Mouse (Mus musculus) heart, embryonic 12.5 days (tissue): ENCODE measurements around the gene Sgip1. TPM values are rescaled to one million over a fixed set of nuclear protein-coding genes. Genes with fewer than 3 reads are reported as not detected.
A peak's percentile ranks its signal among the peaks of the same experiment; 100 is the strongest.

Experiments used
- ATAC-seq: fragments of 200-750 bp; cut with Nextera tagmentation; 2 replicates; pipeline ENCODE4 v1.8.0; 2017; ENCODE audit warnings: moderate TSS enrichment, moderate library complexity; ENCODE audit not compliant: insufficient number of reproducible peaks, low FRiP score
- H3K27ac ChIP-seq: fragments of 300-500 bp; sonication (generic); 2 replicates; pipeline ENCODE4 v1.5.1; 2016; ENCODE audit warnings: mild to moderate bottlenecking, moderate library complexity; ENCODE audit not compliant: poor library complexity, severe bottlenecking
- H3K27me3 ChIP-seq: fragments of 300-500 bp; sonication (generic); replicated peaks from 2 replicates; pipeline ENCODE4 v1.6.1; 2016; ENCODE audit warnings: mild to moderate bottlenecking, moderate library complexity
- H3K36me3 ChIP-seq: fragments of 300-500 bp; sonication (generic); 2 replicates; pipeline ENCODE4 v1.6.1; 2016; ENCODE audit warnings: mild to moderate bottlenecking, moderate library complexity
- H3K4me1 ChIP-seq: fragments of 300-500 bp; sonication (generic); replicated peaks from 2 replicates; pipeline ENCODE4 v1.6.1; 2016; ENCODE audit warnings: mild to moderate bottlenecking
- H3K4me2 ChIP-seq: fragments of 300-500 bp; sonication (generic); 2 replicates; pipeline ENCODE4 v1.6.1; 2016; ENCODE audit warnings: mild to moderate bottlenecking, moderate library complexity
- H3K4me3 ChIP-seq: fragments of 300-500 bp; sonication (generic); 2 replicates; pipeline ENCODE4 v1.5.1; 2016; ENCODE audit warnings: mild to moderate bottlenecking
- H3K9ac ChIP-seq: fragments of 300-500 bp; sonication (generic); 2 replicates; pipeline ENCODE4 v1.6.1; 2016; ENCODE audit warnings: mild to moderate bottlenecking, moderate library complexity
- H3K9me3 ChIP-seq: fragments of 300-500 bp; sonication (generic); replicated peaks from 2 replicates; pipeline ENCODE4 v1.6.1; 2016; ENCODE audit warnings: mild to moderate bottlenecking, moderate library complexity
- WGBS: fragments of 180-500 bp; shearing (Covaris S2); methylation state at CpG from one replicate; pipeline ENCODE4 v1.1.7; 2016; 5-methylcytosine and 5-hydroxymethylcytosine counted together
- polyA plus RNA-seq: library from polyadenylated mRNA; unstranded; fragments of >200 nt; fragmentation: Nextera tagmentation; extraction: Ambion mirVana; gene quantifications from 2 replicates; pipeline ENCODE4 v1.2.1, GENCODE M21; 2016

Sgip1 gene
- polyA plus RNA-seq, 1 experiment from 2014 or later = 2.2 TPM

DNA sequence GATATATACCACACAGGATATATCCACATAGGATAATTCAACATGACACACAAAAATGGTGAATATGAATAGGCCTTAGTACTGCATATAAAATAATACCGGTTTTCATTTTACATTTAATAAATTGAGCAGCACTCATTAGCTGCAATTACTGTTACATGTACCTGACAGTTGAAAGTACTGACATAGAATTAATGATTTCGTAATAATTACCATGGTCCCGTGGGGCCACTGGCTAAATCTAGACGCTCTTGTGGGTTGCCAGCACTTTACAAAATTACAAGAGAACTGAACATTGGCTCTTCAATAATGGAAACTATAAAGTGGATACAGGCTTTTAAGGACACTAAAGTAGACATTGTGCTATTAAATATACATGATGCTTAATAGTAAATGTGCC is 263.6 kb downstream of the Sgip1 start:
- Histone ChIP-seq H3K27ac (no peak overlapping the region), H3K27me3 (no peaks in the 10 kb centered on the region), H3K9ac (no peak overlapping the region), H3K4me1 (peaks cover 10% of the 10 kb centered on the region; the same call in 1 of the 2 replicates), H3K4me3 (no peak overlapping the region), H3K9me3 (no peaks in the 10 kb centered on the region), H3K36me3 (no peaks in the 10 kb centered on the region), H3K4me2 (no peak overlapping the region)
- 84% methylated on average over 4 of the region's 4 CpGs for WGBS
- no peak for ATAC-seq

DNA sequence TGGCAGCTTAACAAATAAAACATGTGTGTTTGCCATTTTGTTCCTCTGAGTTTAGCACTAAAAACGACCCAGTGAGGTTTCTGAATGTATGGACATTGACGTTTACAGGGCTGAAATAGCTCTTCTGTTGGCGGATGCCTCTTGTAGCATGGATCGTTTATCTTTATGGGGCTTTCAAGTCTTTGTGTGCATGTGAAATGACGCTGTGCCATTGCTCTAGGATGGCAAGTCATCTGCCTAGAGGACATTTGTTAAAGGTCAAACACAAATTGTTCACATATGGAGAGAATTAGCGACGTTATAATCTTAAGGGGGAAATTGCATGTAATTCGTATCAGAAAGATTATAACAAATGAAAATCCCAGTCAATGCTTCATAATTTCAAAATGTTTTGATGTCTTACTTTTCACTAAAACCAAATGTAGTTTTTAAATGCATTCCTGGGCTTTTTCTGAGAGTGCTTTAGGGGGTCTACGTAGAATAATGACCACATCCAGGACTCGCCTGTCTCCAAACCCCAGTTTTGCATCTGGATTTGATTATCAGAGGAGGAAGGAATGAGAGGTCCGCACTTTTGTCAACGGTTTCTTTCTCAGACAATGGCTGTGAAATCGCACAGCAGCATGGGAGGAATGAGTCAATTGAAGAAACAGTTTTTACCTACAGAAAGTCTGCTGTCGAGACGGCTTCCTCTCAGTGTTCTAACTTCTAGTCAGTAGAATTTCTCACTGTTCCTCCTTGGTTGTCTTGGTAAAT is 264.3 kb downstream of the Sgip1 start:
- H3K27ac ChIP-seq = no peak overlapping the region
- 58% methylated on average over 15 of the region's 15 CpGs for WGBS
- ATAC-seq = no peak

DNA sequence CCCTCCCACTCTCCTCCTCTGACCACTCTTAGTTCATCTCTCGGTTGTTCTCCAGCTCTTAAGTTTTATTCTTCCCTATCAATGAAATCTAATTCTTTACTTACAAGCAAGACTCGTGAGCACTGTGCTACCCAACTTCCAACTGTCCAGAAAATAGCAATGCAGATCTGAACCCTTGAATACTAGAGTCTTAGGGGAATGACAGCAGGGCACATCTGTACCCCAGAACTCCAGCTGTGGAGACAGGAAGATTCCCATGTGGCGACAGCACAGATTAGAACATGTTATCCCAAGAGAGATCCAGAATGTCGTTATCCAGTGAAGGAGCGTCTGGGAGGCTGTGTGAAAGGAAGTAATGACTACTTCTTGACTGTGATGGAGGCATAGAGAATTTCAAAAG is 265.2 kb downstream of the Sgip1 start:
- Histone ChIP-seq H3K9ac (no peak overlapping the region), H3K4me1 (peaks cover 10% of the 10 kb centered on the region; the same call in 1 of the 2 replicates), H3K27ac (no peak overlapping the region), H3K27me3 (no peaks in the 10 kb centered on the region), H3K4me2 (no peak overlapping the region), H3K4me3 (no peak overlapping the region), H3K36me3 (no peaks in the 10 kb centered on the region), H3K9me3 (no peaks in the 10 kb centered on the region)
- 59% methylated on average over 5 of the region's 5 CpGs for WGBS
- no peak for ATAC-seq

More for the DNA sequence above, 264.3 kb downstream of the Sgip1 start:
- H3K4me1 ChIP-seq = peaks cover 10% of the 10 kb centered on the region; the same call in 1 of the 2 replicates
- H3K4me2 ChIP-seq = no peak overlapping the region
- H3K27me3 ChIP-seq = no peaks in the 10 kb centered on the region
- H3K9ac ChIP-seq = no peak overlapping the region
- no peak overlapping the region for H3K4me3 ChIP-seq
- no peaks in the 10 kb centered on the region for H3K36me3 ChIP-seq
- H3K9me3 ChIP-seq = no peaks in the 10 kb centered on the region

DNA sequence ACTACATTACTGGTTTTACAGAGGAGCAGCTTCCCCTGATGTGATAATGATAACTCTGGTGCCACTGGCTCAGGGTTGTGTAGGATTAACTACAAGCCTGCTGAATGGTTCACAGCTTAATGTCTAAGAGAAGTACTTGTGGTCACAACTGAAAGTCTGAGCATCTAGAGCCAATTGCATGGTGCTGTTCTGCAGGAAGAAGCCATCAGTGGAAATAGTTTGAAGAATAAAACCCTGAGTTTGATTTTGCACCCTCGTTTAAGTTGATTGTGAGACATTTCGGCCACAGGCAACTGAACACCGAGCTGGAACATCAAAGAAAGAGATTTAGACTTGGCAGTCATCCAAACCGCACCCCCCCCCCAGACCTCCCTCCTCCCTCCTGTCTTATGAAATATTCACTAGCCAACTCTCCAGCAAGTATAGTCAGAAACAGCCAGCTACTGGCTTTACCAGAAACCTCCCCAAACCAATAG is 265.9 kb downstream of the Sgip1 start:
- Histone ChIP-seq H3K27me3 (no peaks in the 10 kb centered on the region), H3K9ac (no peak overlapping the region), H3K4me3 (no peak overlapping the region), H3K9me3 (no peaks in the 10 kb centered on the region), H3K27ac (no peak overlapping the region), H3K4me2 (no peak overlapping the region; the same call in 1 of the 2 replicates), H3K36me3 (no peaks in the 10 kb centered on the region), H3K4me1 (peaks cover 14% of the 10 kb centered on the region)
- WGBS = 29% methylated on average over 4 of the region's 4 CpGs
- ATAC-seq = no peak

DNA sequence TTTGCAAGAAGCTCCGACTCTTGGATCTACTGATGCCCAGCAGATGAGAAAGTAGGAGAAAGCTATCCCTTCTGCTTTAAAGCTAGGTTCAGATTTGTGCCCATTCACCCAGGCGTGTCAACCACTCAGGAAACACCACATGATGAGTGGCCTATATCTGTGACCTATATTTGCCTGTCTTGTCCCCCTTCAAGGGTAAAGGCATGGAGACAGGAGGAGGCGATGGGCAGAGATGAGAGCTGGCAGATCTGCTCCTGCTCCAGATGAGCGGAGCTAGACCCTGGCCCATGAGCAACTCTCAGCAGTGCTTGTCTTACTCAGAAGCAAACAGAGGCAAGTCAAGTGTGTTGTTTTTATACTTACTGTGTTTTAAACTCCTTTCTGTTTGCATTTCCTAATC is 269.6 kb downstream of the Sgip1 start:
- no peaks in the 10 kb centered on the region for H3K27me3 ChIP-seq
- ATAC-seq = no peak
- no peaks in the 10 kb centered on the region for H3K36me3 ChIP-seq
- no peak overlapping the region for H3K27ac ChIP-seq
- peaks cover 19% of the 10 kb centered on the region for H3K4me1 ChIP-seq
- H3K9ac ChIP-seq = no peak overlapping the region
- no peak overlapping the region for H3K4me2 ChIP-seq
- no peak overlapping the region for H3K4me3 ChIP-seq
- 89% methylated on average over 4 of the region's 4 CpGs for WGBS
- H3K9me3 ChIP-seq = no peaks in the 10 kb centered on the region

DNA sequence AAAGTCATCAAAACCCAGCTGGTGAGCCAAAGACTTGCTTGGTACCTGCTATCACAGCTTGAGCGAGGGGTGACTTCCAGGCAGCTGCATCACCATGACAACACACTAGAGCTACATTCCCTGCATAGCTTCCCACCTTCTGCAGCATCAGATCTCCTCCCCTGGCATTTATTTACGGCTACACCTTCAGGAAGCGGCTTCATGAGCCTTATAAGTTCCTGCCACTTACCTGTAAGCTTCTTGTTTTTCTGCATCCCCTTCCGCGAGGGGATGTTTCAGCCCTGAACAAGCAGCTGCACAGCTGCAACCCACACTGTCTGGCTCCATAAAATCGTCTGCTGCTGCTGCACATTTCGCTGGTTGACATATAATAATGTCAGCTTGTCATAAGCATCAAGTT is 270.7 kb downstream of the Sgip1 start:
- peaks cover 14% of the 10 kb centered on the region for H3K4me1 ChIP-seq
- H3K9ac ChIP-seq = no peak overlapping the region
- H3K27me3 ChIP-seq = no peaks in the 10 kb centered on the region
- ATAC-seq = no peak
- H3K4me3 ChIP-seq = no peak overlapping the region
- 38% methylated on average over 7 of the region's 7 CpGs for WGBS
- no peak overlapping the region for H3K27ac ChIP-seq
- no peaks in the 10 kb centered on the region for H3K9me3 ChIP-seq
- H3K4me2 ChIP-seq = no peak overlapping the region
- no peaks in the 10 kb centered on the region for H3K36me3 ChIP-seq

DNA sequence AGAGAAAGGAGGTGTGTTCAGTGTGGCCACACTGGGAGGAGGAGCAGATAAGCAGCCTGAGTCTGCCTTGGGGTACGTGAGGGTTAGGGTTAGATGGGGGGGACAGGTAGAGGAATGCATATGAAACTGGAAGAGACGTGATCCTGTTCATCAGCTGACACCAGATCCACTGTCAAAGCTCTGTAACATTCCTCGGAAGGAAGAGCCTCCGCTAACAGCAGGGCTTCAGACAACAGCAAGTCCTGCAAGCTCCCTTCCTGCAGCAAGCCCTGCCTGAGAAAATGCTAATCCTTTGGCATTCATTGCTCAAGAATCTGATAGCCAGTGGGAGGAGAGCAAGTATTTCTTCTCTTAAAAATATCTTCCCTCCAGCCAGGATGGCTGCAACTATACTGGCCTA is 272.4 kb downstream of the Sgip1 start:
- peak overlapping the region; percentile 35 for H3K4me2 ChIP-seq

More for the DNA sequence above, 272.4 kb downstream of the Sgip1 start:
- Histone ChIP-seq H3K36me3 (no peaks in the 10 kb centered on the region), H3K27me3 (no peaks in the 10 kb centered on the region), H3K27ac (no peak overlapping the region), H3K4me1 (peaks cover 9% of the 10 kb centered on the region), H3K9ac (no peak overlapping the region), H3K4me3 (no peak overlapping the region), H3K9me3 (no peaks in the 10 kb centered on the region)
- no peak for ATAC-seq
- WGBS = 3% methylated on average over 4 of the region's 4 CpGs

Other genes starting within 250 kb of the Sgip1 start
- gene Tctex1d1, start 237.3 kb downstream of the Sgip1 start, polyA plus RNA-seq = not detected in 2 replicates